Mouse (Mus musculus): ENCODE measurements at regions not wholly inside any gene's neighbourhood (a gene's known extent, or its start where the extent isn't known, plus 50 kb on each side); places are given as distances from the start of the nearest gene placed in this dataset.

GRCm38 (mm10) chr13:6280073-6280472 lies 267.9 kb upstream of the Pitrm1 start:
- H3K27ac ChIP-seq (ENCODE audit: insufficient read depth, low read depth, low read length) = no peak overlapping the region
- 66% methylated on average over 1 of the region's 1 CpGs for WGBS
- no peaks in the 10 kb centered on the region for H3K4me1 ChIP-seq (ENCODE audit: control insufficient read depth, insufficient read depth, low read length)
- TF ChIP-seq POLR2A (IDR thresholded peaks at IDR 0.05; ENCODE audit: insufficient read depth, low read depth, low read length) = no peak
- TF ChIP-seq CTCF (IDR thresholded peaks at IDR 0.05; ENCODE audit: insufficient read depth, low read depth, low read length) = no peak
- no peak overlapping the region for H3K4me3 ChIP-seq (ENCODE audit: insufficient read depth, low read depth, low read length)

- WGBS = 50% methylated on average over 6 of the region's 6 CpGs
- Histone ChIP-seq H3K4me1 (ENCODE audit: control insufficient read depth, insufficient read depth, low read length) (no peaks in the 10 kb centered on the region), H3K27ac (ENCODE audit: insufficient read depth, low read depth, low read length) (no peak overlapping the region), H3K4me3 (ENCODE audit: insufficient read depth, low read depth, low read length) (no peak overlapping the region)
- TF ChIP-seq CTCF (IDR thresholded peaks at IDR 0.05; ENCODE audit: insufficient read depth, low read depth, low read length) = no peak
- no peak for TF ChIP-seq POLR2A (IDR thresholded peaks at IDR 0.05; ENCODE audit: insufficient read depth, low read depth, low read length)
Measured at GRCm38 (mm10) chr13:6288109-6288508, 259.8 kb upstream of the Pitrm1 start.

- TF ChIP-seq POLR2A (IDR thresholded peaks at IDR 0.05; ENCODE audit: insufficient read depth, low read depth, low read length) = no peak
- no peak for TF ChIP-seq CTCF (IDR thresholded peaks at IDR 0.05; ENCODE audit: insufficient read depth, low read depth, low read length)
- Histone ChIP-seq H3K4me1 (ENCODE audit: control insufficient read depth, insufficient read depth, low read length) (no peaks in the 10 kb centered on the region), H3K4me3 (ENCODE audit: insufficient read depth, low read depth, low read length) (no peak overlapping the region), H3K27ac (ENCODE audit: insufficient read depth, low read depth, low read length) (no peak overlapping the region)
- WGBS = 69% methylated on average over 3 of the region's 3 CpGs
Measured at GRCm38 (mm10) chr13:6292098-6292497, 255.9 kb upstream of the Pitrm1 start.

- H3K4me1 ChIP-seq (ENCODE audit: control insufficient read depth, insufficient read depth, low read length) = no peaks in the 10 kb centered on the region
- no peak for TF ChIP-seq POLR2A (IDR thresholded peaks at IDR 0.05; ENCODE audit: insufficient read depth, low read depth, low read length)
- TF ChIP-seq CTCF (IDR thresholded peaks at IDR 0.05; ENCODE audit: insufficient read depth, low read depth, low read length) = no peak
- H3K4me3 ChIP-seq (ENCODE audit: insufficient read depth, low read depth, low read length) = no peak overlapping the region
- no peak overlapping the region for H3K27ac ChIP-seq (ENCODE audit: insufficient read depth, low read depth, low read length)
Measured at GRCm38 (mm10) chr13:6305718-6306117, 242.2 kb upstream of the Pitrm1 start.

- Histone ChIP-seq H3K4me3 (ENCODE audit: insufficient read depth, low read depth, low read length) (no peak overlapping the region), H3K4me1 (ENCODE audit: control insufficient read depth, insufficient read depth, low read length) (no peaks in the 10 kb centered on the region), H3K27ac (ENCODE audit: insufficient read depth, low read depth, low read length) (no peak overlapping the region)
- TF ChIP-seq CTCF (IDR thresholded peaks at IDR 0.05; ENCODE audit: insufficient read depth, low read depth, low read length) (no peak), POLR2A (IDR thresholded peaks at IDR 0.05; ENCODE audit: insufficient read depth, low read depth, low read length) (no peak)
- WGBS = 35% methylated on average over 4 of the region's 4 CpGs
Measured at GRCm38 (mm10) chr13:6306616-6306988, 241.3 kb upstream of the Pitrm1 start.

GRCm38 (mm10) chr13:6306989-6307917 lies 240.7 kb upstream of the Pitrm1 start:
- WGBS = 39% methylated on average over 7 of the region's 7 CpGs
- H3K4me3 ChIP-seq (ENCODE audit: insufficient read depth, low read depth, low read length) = no peak overlapping the region
- TF ChIP-seq POLR2A (IDR thresholded peaks at IDR 0.05; ENCODE audit: insufficient read depth, low read depth, low read length) (no peak), CTCF (IDR thresholded peaks at IDR 0.05; ENCODE audit: insufficient read depth, low read depth, low read length) (no peak)
- H3K27ac ChIP-seq (ENCODE audit: insufficient read depth, low read depth, low read length) = no peak overlapping the region
- H3K4me1 ChIP-seq (ENCODE audit: control insufficient read depth, insufficient read depth, low read length) = no peaks in the 10 kb centered on the region

- no peak overlapping the region for H3K4me3 ChIP-seq (ENCODE audit: insufficient read depth, low read depth, low read length)
- no peaks in the 10 kb centered on the region for H3K4me1 ChIP-seq (ENCODE audit: control insufficient read depth, insufficient read depth, low read length)
- TF ChIP-seq CTCF (IDR thresholded peaks at IDR 0.05; ENCODE audit: insufficient read depth, low read depth, low read length) (no peak), POLR2A (IDR thresholded peaks at IDR 0.05; ENCODE audit: insufficient read depth, low read depth, low read length) (no peak)
- no peak overlapping the region for H3K27ac ChIP-seq (ENCODE audit: insufficient read depth, low read depth, low read length)
Measured at GRCm38 (mm10) chr13:6316201-6316600, 231.7 kb upstream of the Pitrm1 start.

GRCm38 (mm10) chr13:6323948-6324347 lies 224.0 kb upstream of the Pitrm1 start:
- TF ChIP-seq POLR2A (IDR thresholded peaks at IDR 0.05; ENCODE audit: insufficient read depth, low read depth, low read length) (no peak), CTCF (IDR thresholded peaks at IDR 0.05; ENCODE audit: insufficient read depth, low read depth, low read length) (no peak)
- Histone ChIP-seq H3K4me1 (ENCODE audit: control insufficient read depth, insufficient read depth, low read length) (no peaks in the 10 kb centered on the region), H3K27ac (ENCODE audit: insufficient read depth, low read depth, low read length) (no peak overlapping the region), H3K4me3 (ENCODE audit: insufficient read depth, low read depth, low read length) (no peak overlapping the region)
- 75% methylated on average over 2 of the region's 2 CpGs for WGBS

- Histone ChIP-seq H3K27ac (ENCODE audit: insufficient read depth, low read depth, low read length) (no peak overlapping the region), H3K4me3 (ENCODE audit: insufficient read depth, low read depth, low read length) (no peak overlapping the region), H3K4me1 (ENCODE audit: control insufficient read depth, insufficient read depth, low read length) (no peaks in the 10 kb centered on the region)
- 92% methylated on average over 3 of the region's 3 CpGs for WGBS
- no peak for TF ChIP-seq CTCF (IDR thresholded peaks at IDR 0.05; ENCODE audit: insufficient read depth, low read depth, low read length)
- TF ChIP-seq POLR2A (IDR thresholded peaks at IDR 0.05; ENCODE audit: insufficient read depth, low read depth, low read length) = no peak
Measured at GRCm38 (mm10) chr13:6330320-6330950, 217.5 kb upstream of the Pitrm1 start.
